ENCODE assay signal across 11 mouse cellular contexts in the genomic region with DNA sequence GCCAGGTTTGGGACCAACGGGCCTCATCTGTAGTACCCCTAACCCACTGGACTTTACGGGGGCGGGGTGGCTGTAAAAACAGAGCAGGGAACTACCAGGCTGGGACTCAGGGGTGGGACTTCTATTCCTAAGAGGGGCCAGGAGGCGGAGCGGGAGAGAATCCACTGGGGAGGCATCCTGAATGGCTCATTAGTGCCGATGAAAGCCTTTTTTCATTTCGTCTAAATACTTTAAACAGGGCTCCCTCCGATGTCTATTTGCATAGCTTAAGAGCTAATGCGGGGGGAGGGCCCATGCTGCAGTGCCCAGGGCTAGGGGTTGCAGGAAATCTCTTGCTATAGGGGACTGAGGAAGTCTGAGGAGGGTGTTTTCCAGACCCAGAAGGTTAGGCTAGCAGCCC. TPM values are rescaled to one million over a fixed set of nuclear protein-coding genes. Genes with fewer than 3 reads are reported as not detected.
A peak's percentile ranks its signal among the peaks of the same experiment; 100 is the strongest.
DNase-seq lines count a peak whose midpoint lies in the region; ATAC-seq and TF ChIP-seq lines count a peak whose summit lies in the region.
"Had no signal": no experiment of that assay in that cellular context is flagged by ENCODE, and none has a peak within 500 bp of the region (broad histone marks: within the 10 kb centered on the region; RNA-seq: fewer than 3 reads in every experiment).

No protein-coding gene starts in this region.

- peak; percentile 8 for DNase-seq in kidney, postnatal 0 days (ENCODE audit: low spot score)
- no peak for DNase-seq in kidney, postnatal 10 days
- peak; percentile 96 for DNase-seq in forebrain, embryonic 14.5 days (ENCODE audit: low spot score)
- peak; percentile 54 for DNase-seq in retina, embryonic 14.5 days (ENCODE audit: low spot score)
- DNase-seq in gastrocnemius, adult 2 months, result no peak
- DNase-seq in gastrocnemius, adult 8-10 months (ENCODE audit: low spot score in 2 of 2), result no peak
- no peak for DNase-seq in liver
- DNase-seq: heart, postnatal 36 days had no signal

- H3K9me3 ChIP-seq in kidney, postnatal 0 days (replicated peaks; ENCODE audit: low read length), result no peaks in the 10 kb centered on the region
- no peaks in the 10 kb centered on the region for H3K9me3 ChIP-seq in forebrain, embryonic 14.5 days (replicated peaks; ENCODE audit: control insufficient read depth, low read length)
- H3K9me3 ChIP-seq in limb, embryonic 12.5 days, result no peaks in the 10 kb centered on the region
- H3K9me3 ChIP-seq: liver, embryonic 12.5 days had no signal

- peaks cover 19% of the 10 kb centered on the region; the same call in 1 of the 2 replicates for H3K27me3 ChIP-seq in kidney, postnatal 0 days (ENCODE audit: insufficient read depth, low read length)
- no peaks in the 10 kb centered on the region for H3K27me3 ChIP-seq in forebrain, embryonic 14.5 days (replicated peaks; ENCODE audit: control insufficient read depth, insufficient read depth, low read length)
- H3K27me3 ChIP-seq in limb, embryonic 12.5 days, result peaks cover 90% of the 10 kb centered on the region

- H3K27ac ChIP-seq in kidney, postnatal 0 days, result no peak overlapping the region
- peak overlapping the region; percentile 87 for H3K27ac ChIP-seq in forebrain, embryonic 14.5 days (ENCODE audit: low read depth, low read length)
- H3K27ac ChIP-seq in limb, embryonic 12.5 days, result peak overlapping the region; percentile 45; the same call in 1 of the 2 replicates
- H3K27ac ChIP-seq in gastrocnemius, adult 2 months, result no peak overlapping the region
- H3K27ac ChIP-seq: liver, embryonic 12.5 days had no signal

- intact Hi-C loops in gastrocnemius, adult 2 months (cut with DNase I), result no loop called here

- 8% methylated on average over 9 of the region's 9 CpGs for WGBS in kidney, postnatal 0 days
- WGBS in forebrain, embryonic 14.5 days, result 2% methylated on average over 9 of the region's 9 CpGs
- WGBS in limb, embryonic 12.5 days, result 4% methylated on average over 9 of the region's 9 CpGs

- no peaks in the 10 kb centered on the region for H3K36me3 ChIP-seq in kidney, postnatal 0 days (ENCODE audit: insufficient read depth, low read length)
- H3K36me3 ChIP-seq in forebrain, embryonic 14.5 days (ENCODE audit: control insufficient read depth, insufficient read depth, low read length), result no peaks in the 10 kb centered on the region
- no peaks in the 10 kb centered on the region for H3K36me3 ChIP-seq in limb, embryonic 12.5 days
- H3K36me3 ChIP-seq: liver, embryonic 12.5 days had no signal

- H3K4me1 ChIP-seq in kidney, postnatal 0 days (replicated peaks; ENCODE audit: insufficient read depth, low read length), result no peaks in the 10 kb centered on the region
- peaks cover 29% of the 10 kb centered on the region for H3K4me1 ChIP-seq in forebrain, embryonic 14.5 days (ENCODE audit: control insufficient read depth, insufficient read depth, low read length)
- peaks cover 30% of the 10 kb centered on the region for H3K4me1 ChIP-seq in limb, embryonic 12.5 days (replicated peaks)
- H3K4me1 ChIP-seq: liver, embryonic 12.5 days had no signal

- no peak overlapping the region for H3K9ac ChIP-seq in kidney, postnatal 0 days (ENCODE audit: low read depth, low read length)
- peak overlapping the region; percentile 45 for H3K9ac ChIP-seq in forebrain, embryonic 14.5 days (ENCODE audit: low read length)
- peak overlapping the region; percentile 34; the same call in 1 of the 2 replicates for H3K9ac ChIP-seq in limb, embryonic 12.5 days (replicated peaks)
- H3K9ac ChIP-seq: liver, embryonic 12.5 days had no signal

- ATAC-seq in kidney, postnatal 0 days (replicated peaks; ENCODE audit: low FRiP score, low read depth), result no peak
- ATAC-seq in forebrain, embryonic 14.5 days, result peak; percentile 87
- no peak for ATAC-seq in limb, embryonic 12.5 days (ENCODE audit: insufficient number of reproducible peaks, insufficient read depth, low FRiP score, low TSS enrichment, low read depth)
- ATAC-seq: liver, embryonic 12.5 days had no signal

- no peak overlapping the region for H3K4me2 ChIP-seq in kidney, postnatal 0 days (ENCODE audit: low read length)
- peak overlapping the region; percentile 44 for H3K4me2 ChIP-seq in forebrain, embryonic 14.5 days (ENCODE audit: low read length)
- H3K4me2 ChIP-seq in limb, embryonic 12.5 days, result peak overlapping the region; percentile 13; the same call in 1 of the 2 replicates
- H3K4me2 ChIP-seq: liver, embryonic 12.5 days had no signal

- no peak overlapping the region for H3K4me3 ChIP-seq in kidney, postnatal 0 days (replicated peaks; ENCODE audit: low read depth, low read length)
- 0 out of 2 replicates have a peak overlapping the region, but pooled peaks have one; percentile 9 for H3K4me3 ChIP-seq in forebrain, embryonic 14.5 days (ENCODE audit: low read depth, low read length)
- no peak overlapping the region for H3K4me3 ChIP-seq in limb, embryonic 12.5 days (replicated peaks)
- H3K4me3 ChIP-seq in gastrocnemius, adult 2 months, result no peak overlapping the region
- H3K4me3 ChIP-seq: liver, embryonic 12.5 days had no signal

- no peak for TF ChIP-seq CTCF in kidney, postnatal 0 days (IDR thresholded peaks at IDR 0.05; ENCODE audit: low read depth)
- no peak for TF ChIP-seq CTCF in gastrocnemius, adult 2 months (IDR thresholded peaks at IDR 0.05)

RNA-seq across cellular contexts. Expression of gene Sez6, which starts 17.3 kb away (rescaled TPM):
- polyA plus RNA-seq in kidney, postnatal 0 days (2015; fragmentation: Nextera tagmentation; extraction: Ambion mirVana), result 0.17 TPM in 1 of 2 replicates, not detected in the other
- 140 and 175 TPM in 2 replicates for polyA plus RNA-seq in forebrain, embryonic 14.5 days (2014; fragmentation: Nextera tagmentation; extraction: Ambion mirVana)
- polyA plus RNA-seq in limb, embryonic 12.5 days (2016; fragmentation: Nextera tagmentation; extraction: Ambion mirVana), result 0.06 TPM in 1 of 2 replicates, not detected in the other
- under 1 TPM in 1 of 2 experiments, not detected in 1; 0.25 TPM for total RNA-seq in gastrocnemius, adult 2 months (2021)
- total RNA-seq in gastrocnemius, adult 8-10 months (2022), result under 1 TPM in 3 of 4 experiments, not detected in 1; 0.21 to 0.29 (median 0.24) TPM
- total RNA-seq: megakaryocyte, adult 5-6 weeks had no signal

RNA-seq across cellular contexts. Expression of gene Phf12, which starts 34.7 kb away (rescaled TPM):
- polyA plus RNA-seq in kidney, postnatal 0 days (2015; fragmentation: Nextera tagmentation; extraction: Ambion mirVana), result 9.3 and 11.1 TPM in 2 replicates
- polyA plus RNA-seq in forebrain, embryonic 14.5 days (2014; fragmentation: Nextera tagmentation; extraction: Ambion mirVana), result 16.5 and 17.0 TPM in 2 replicates
- 26.8 and 27.7 TPM in 2 replicates for polyA plus RNA-seq in limb, embryonic 12.5 days (2016; fragmentation: Nextera tagmentation; extraction: Ambion mirVana)
- 10 to 100 TPM; 15.0 to 15.8 TPM for total RNA-seq in gastrocnemius, adult 2 months (2021)
- 10 to 100 TPM; 13.1 to 15.1 (median 13.8) TPM for total RNA-seq in gastrocnemius, adult 8-10 months (2022)

RNA-seq across cellular contexts. Expression of gene Pipox, which starts 54.0 kb away (rescaled TPM):
- 20.9 and 24.3 TPM in 2 replicates for polyA plus RNA-seq in kidney, postnatal 0 days (2015; fragmentation: Nextera tagmentation; extraction: Ambion mirVana)
- polyA plus RNA-seq in forebrain, embryonic 14.5 days (2014; fragmentation: Nextera tagmentation; extraction: Ambion mirVana), result 10.1 and 11.4 TPM in 2 replicates
- polyA plus RNA-seq in limb, embryonic 12.5 days (2016; fragmentation: Nextera tagmentation; extraction: Ambion mirVana), result 0.41 and 0.66 TPM in 2 replicates
- total RNA-seq in gastrocnemius, adult 2 months (2021), result not detected
- total RNA-seq in gastrocnemius, adult 8-10 months (2022), result not detected
- total RNA-seq: megakaryocyte, adult 5-6 weeks had no signal

Comparison
In these comparisons a context has a peak if more than half of its experiments do, and no peak if none do; other contexts are left out.
1. DNase-seq: peak in kidney, postnatal 0 days (single experiment), forebrain, embryonic 14.5 days (single experiment) and retina, embryonic 14.5 days (single experiment); none in kidney, postnatal 10 days (single experiment), gastrocnemius, adult 2 months (single experiment), gastrocnemius, adult 8-10 months (0 of 2) and liver (single experiment).
2. H3K27ac ChIP-seq: peak in forebrain, embryonic 14.5 days (single experiment) and limb, embryonic 12.5 days (single experiment); none in kidney, postnatal 0 days (single experiment) and gastrocnemius, adult 2 months (single experiment).
3. RNA of gene Sez6, which starts 17.3 kb away (polyA plus RNA-seq): 140 to 175 TPM in forebrain, embryonic 14.5 days; 0.17 TPM in kidney, postnatal 0 days and 0.06 TPM in limb, embryonic 12.5 days; every median in the first group is over 100 times any median in the second.